Mouse (Mus musculus): ENCODE data around the gene Sms.

GRCm38 (mm10) chrX:157488831-157489230 lies 3.3 kb downstream of the Sms start:
- TF ChIP-seq POLR2A (IDR thresholded peaks at IDR 0.05; ENCODE audit: borderline replicate concordance, low read depth, low read length) (no peak), CTCF (IDR thresholded peaks at IDR 0.05; ENCODE audit: low read depth, low read length) (no peak)

Measured in bone marrow macrophage, adult 2 months (primary cell).